Mouse (Mus musculus): ENCODE results near the gene Olfr92. TPM values are rescaled to one million over a fixed set of nuclear protein-coding genes. Genes with fewer than 3 reads are reported as not detected.

The Olfr92 gene
- polyA plus RNA-seq, 1 experiment from 2014 or later: not detected

- no peaks in the 10 kb centered on the region for H3K4me1 ChIP-seq
- no peak overlapping the region for H3K4me2 ChIP-seq
- H3K36me3 ChIP-seq: peaks cover 23% of the 10 kb centered on the region
- no peak overlapping the region for H3K4me3 ChIP-seq
- no peak overlapping the region for H3K27ac ChIP-seq
- H3K9me3 ChIP-seq: no peaks in the 10 kb centered on the region
- ATAC-seq (ENCODE audit: borderline replicate concordance, extremely low read depth, low FRiP score, low TSS enrichment): no peak
- no peak overlapping the region for H3K9ac ChIP-seq
- WGBS: 64% methylated on average over 1 of the region's 1 CpGs
- H3K27me3 ChIP-seq: no peaks in the 10 kb centered on the region
These were observed 41.7 kb downstream of the Olfr92 start for GRCm38 (mm10) chr17:37078193-37078592.

- no peak overlapping the region for H3K4me3 ChIP-seq
- peaks cover 46% of the 10 kb centered on the region for H3K36me3 ChIP-seq
- ATAC-seq (ENCODE audit: borderline replicate concordance, extremely low read depth, low FRiP score, low TSS enrichment): no peak
- no peaks in the 10 kb centered on the region for H3K9me3 ChIP-seq
- H3K27ac ChIP-seq: no peak overlapping the region
- 88% methylated on average over 2 of the region's 2 CpGs for WGBS
- no peaks in the 10 kb centered on the region for H3K27me3 ChIP-seq
- H3K4me2 ChIP-seq: no peak overlapping the region
- H3K4me1 ChIP-seq: no peaks in the 10 kb centered on the region
- no peak overlapping the region for H3K9ac ChIP-seq
These were observed 44.1 kb downstream of the Olfr92 start for GRCm38 (mm10) chr17:37075766-37076165.

GRCm38 (mm10) chr17:37075181-37075580 is 44.7 kb downstream of the Olfr92 start:
- no peak overlapping the region for H3K4me2 ChIP-seq
- no peak overlapping the region for H3K4me3 ChIP-seq
- peaks cover 52% of the 10 kb centered on the region for H3K36me3 ChIP-seq
- no peak for ATAC-seq (ENCODE audit: borderline replicate concordance, extremely low read depth, low FRiP score, low TSS enrichment)
- H3K9ac ChIP-seq: no peak overlapping the region
- 85% methylated on average over 6 of the region's 6 CpGs for WGBS
- H3K27ac ChIP-seq: no peak overlapping the region
- no peaks in the 10 kb centered on the region for H3K4me1 ChIP-seq
- H3K27me3 ChIP-seq: no peaks in the 10 kb centered on the region
- H3K9me3 ChIP-seq: no peaks in the 10 kb centered on the region

- Histone ChIP-seq H3K4me1 (no peaks in the 10 kb centered on the region), H3K36me3 (peaks cover 72% of the 10 kb centered on the region)
- WGBS: 65% methylated on average over 11 of the region's 11 CpGs
These were observed 47.1 kb downstream of the Olfr92 start for GRCm38 (mm10) chr17:37072730-37073276.

GRCm38 (mm10) chr17:37072080-37072729 is 47.7 kb downstream of the Olfr92 start:
- WGBS: 88% methylated on average over 12 of the region's 12 CpGs

More at GRCm38 (mm10) chr17:37072730-37073276, 47.1 kb downstream of the Olfr92 start:
- Histone ChIP-seq H3K4me3 (no peak overlapping the region), H3K9me3 (no peaks in the 10 kb centered on the region), H3K27ac (no peak overlapping the region), H3K9ac (no peak overlapping the region), H3K4me2 (no peak overlapping the region), H3K27me3 (no peaks in the 10 kb centered on the region)
- ATAC-seq (ENCODE audit: borderline replicate concordance, extremely low read depth, low FRiP score, low TSS enrichment): no peak

GRCm38 (mm10) chr17:37070121-37070520 is 49.8 kb downstream of the Olfr92 start:
- 90% methylated on average over 8 of the region's 8 CpGs for WGBS

More at GRCm38 (mm10) chr17:37072080-37072729, 47.7 kb downstream of the Olfr92 start:
- Histone ChIP-seq H3K27me3 (no peaks in the 10 kb centered on the region), H3K9me3 (no peaks in the 10 kb centered on the region), H3K9ac (no peak overlapping the region), H3K4me2 (no peak overlapping the region), H3K27ac (no peak overlapping the region), H3K4me3 (no peak overlapping the region), H3K36me3 (peaks cover 78% of the 10 kb centered on the region), H3K4me1 (no peaks in the 10 kb centered on the region)
- ATAC-seq (ENCODE audit: borderline replicate concordance, extremely low read depth, low FRiP score, low TSS enrichment): no peak

GRCm38 (mm10) chr17:37067861-37068260 is 52.0 kb downstream of the Olfr92 start:
- Histone ChIP-seq H3K36me3 (peaks cover 88% of the 10 kb centered on the region), H3K4me1 (no peaks in the 10 kb centered on the region), H3K9me3 (no peaks in the 10 kb centered on the region), H3K4me3 (no peak overlapping the region), H3K9ac (no peak overlapping the region), H3K27ac (no peak overlapping the region), H3K4me2 (no peak overlapping the region), H3K27me3 (no peaks in the 10 kb centered on the region)
- ATAC-seq (ENCODE audit: borderline replicate concordance, extremely low read depth, low FRiP score, low TSS enrichment): no peak
- 85% methylated on average over 1 of the region's 1 CpGs for WGBS

More at GRCm38 (mm10) chr17:37070121-37070520, 49.8 kb downstream of the Olfr92 start:
- Histone ChIP-seq H3K4me3 (no peak overlapping the region), H3K36me3 (peaks cover 81% of the 10 kb centered on the region), H3K27me3 (no peaks in the 10 kb centered on the region), H3K4me1 (no peaks in the 10 kb centered on the region), H3K9ac (no peak overlapping the region), H3K9me3 (no peaks in the 10 kb centered on the region), H3K27ac (no peak overlapping the region), H3K4me2 (no peak overlapping the region)
- ATAC-seq (ENCODE audit: borderline replicate concordance, extremely low read depth, low FRiP score, low TSS enrichment): no peak

- no peak overlapping the region for H3K9ac ChIP-seq
- H3K9me3 ChIP-seq: no peaks in the 10 kb centered on the region
- no peaks in the 10 kb centered on the region for H3K4me1 ChIP-seq
- ATAC-seq (ENCODE audit: borderline replicate concordance, extremely low read depth, low FRiP score, low TSS enrichment): no peak
- H3K4me3 ChIP-seq: no peak overlapping the region
- WGBS: 95% methylated on average over 2 of the region's 2 CpGs
- no peak overlapping the region for H3K4me2 ChIP-seq
- no peak overlapping the region for H3K27ac ChIP-seq
- H3K27me3 ChIP-seq: no peaks in the 10 kb centered on the region
- H3K36me3 ChIP-seq: peaks cover 88% of the 10 kb centered on the region
These were observed 53.9 kb downstream of the Olfr92 start for GRCm38 (mm10) chr17:37065993-37066392.

GRCm38 (mm10) chr17:37063686-37064495 is 56.0 kb downstream of the Olfr92 start:
- Histone ChIP-seq H3K4me1 (no peaks in the 10 kb centered on the region), H3K4me2 (no peak overlapping the region), H3K9ac (no peak overlapping the region), H3K9me3 (no peaks in the 10 kb centered on the region), H3K4me3 (no peak overlapping the region), H3K36me3 (peaks cover 78% of the 10 kb centered on the region), H3K27ac (no peak overlapping the region), H3K27me3 (no peaks in the 10 kb centered on the region)
- no peak for ATAC-seq (ENCODE audit: borderline replicate concordance, extremely low read depth, low FRiP score, low TSS enrichment)
- WGBS: 69% methylated on average over 11 of the region's 11 CpGs

- Histone ChIP-seq H3K4me1 (no peaks in the 10 kb centered on the region), H3K9ac (no peak overlapping the region), H3K27me3 (no peaks in the 10 kb centered on the region), H3K4me3 (no peak overlapping the region), H3K9me3 (no peaks in the 10 kb centered on the region), H3K4me2 (no peak overlapping the region), H3K36me3 (peaks cover 77% of the 10 kb centered on the region), H3K27ac (no peak overlapping the region)
- WGBS: 78% methylated on average over 10 of the region's 10 CpGs
- ATAC-seq (ENCODE audit: borderline replicate concordance, extremely low read depth, low FRiP score, low TSS enrichment): no peak
These were observed 56.8 kb downstream of the Olfr92 start for GRCm38 (mm10) chr17:37063063-37063462.

- no peaks in the 10 kb centered on the region for H3K9me3 ChIP-seq
- no peak for ATAC-seq (ENCODE audit: borderline replicate concordance, extremely low read depth, low FRiP score, low TSS enrichment)
- no peak overlapping the region for H3K4me3 ChIP-seq
- no peaks in the 10 kb centered on the region for H3K27me3 ChIP-seq
- WGBS: 82% methylated on average over 10 of the region's 10 CpGs
- H3K27ac ChIP-seq: no peak overlapping the region
- peaks cover 71% of the 10 kb centered on the region for H3K36me3 ChIP-seq
- no peaks in the 10 kb centered on the region for H3K4me1 ChIP-seq
- H3K9ac ChIP-seq: no peak overlapping the region
- no peak overlapping the region for H3K4me2 ChIP-seq
These were observed 57.7 kb downstream of the Olfr92 start for GRCm38 (mm10) chr17:37062101-37062641.

GRCm38 (mm10) chr17:37061435-37061834 is 58.5 kb downstream of the Olfr92 start:
- Histone ChIP-seq H3K27ac (no peak overlapping the region), H3K27me3 (no peaks in the 10 kb centered on the region), H3K4me1 (no peaks in the 10 kb centered on the region), H3K9ac (no peak overlapping the region), H3K9me3 (no peaks in the 10 kb centered on the region), H3K4me2 (no peak overlapping the region), H3K4me3 (no peak overlapping the region), H3K36me3 (peaks cover 70% of the 10 kb centered on the region)
- WGBS: 81% methylated on average over 3 of the region's 3 CpGs
- no peak for ATAC-seq (ENCODE audit: borderline replicate concordance, extremely low read depth, low FRiP score, low TSS enrichment)
